Mouse (Mus musculus) stomach, embryonic 14.5 days (tissue): ENCODE measurements around the gene Fzr1. TPM values are rescaled to one million over a fixed set of nuclear protein-coding genes. Genes with fewer than 3 reads are reported as not detected.

Source experiments
- ATAC-seq: fragments of 200-750 bp; cut with Nextera tagmentation; 2 replicates; pipeline ENCODE4 v1.8.0; 2017; ENCODE audit warnings: low read depth, moderate TSS enrichment; ENCODE audit not compliant: insufficient number of reproducible peaks, insufficient read depth, low FRiP score
- H3K27ac ChIP-seq: fragments of 300-500 bp; sonication (generic); 2 replicates; pipeline ENCODE4 v1.5.1; 2014; ENCODE audit warnings: mild to moderate bottlenecking, low read length, moderate library complexity, mixed read lengths
- H3K27me3 ChIP-seq: fragments of 300-500 bp; sonication (generic); 2 replicates; pipeline ENCODE4 v1.6.1; 2014; ENCODE audit warnings: low read length, control low read depth, mixed read lengths; ENCODE audit not compliant: control insufficient read depth, insufficient read depth
- H3K36me3 ChIP-seq: fragments of 300-500 bp; sonication (generic); 2 replicates; pipeline ENCODE4 v1.6.1; 2014; ENCODE audit warnings: mild to moderate bottlenecking, control low read depth, low read length, moderate library complexity, mixed read lengths; ENCODE audit not compliant: control insufficient read depth, insufficient read depth
- H3K4me1 ChIP-seq: fragments of 300-500 bp; sonication (generic); 2 replicates; pipeline ENCODE4 v1.6.1; 2014; ENCODE audit warnings: low read length, control low read depth, mixed read lengths; ENCODE audit not compliant: control insufficient read depth, insufficient read depth
- H3K4me2 ChIP-seq: fragments of 300-500 bp; sonication (generic); replicated peaks from 2 replicates; pipeline ENCODE4 v1.6.1; 2014; ENCODE audit warnings: low read depth, low read length, control low read depth
- H3K4me3 ChIP-seq: fragments of 300-500 bp; sonication (generic); 2 replicates; pipeline ENCODE4 v1.5.1; 2014; ENCODE audit warnings: low read depth, low read length, control low read depth
- H3K9ac ChIP-seq: fragments of 300-500 bp; sonication (generic); replicated peaks from 2 replicates; pipeline ENCODE4 v1.6.1; 2014; ENCODE audit warnings: low read depth, mild to moderate bottlenecking, control low read depth, low read length, moderate library complexity, mixed read lengths
- H3K9me3 ChIP-seq: fragments of 300-500 bp; sonication (generic); 2 replicates; pipeline ENCODE4 v1.6.1; 2016; ENCODE audit warnings: low read depth, low read length, control low read depth; ENCODE audit not compliant: control insufficient read depth
- WGBS: fragments of 180-500 bp; shearing (Covaris S2); extraction: QIAGEN DNeasy Blood & Tissue Kit; methylation state at CpG from one replicate; pipeline ENCODE4 v1.1.7; 2014; 5-methylcytosine and 5-hydroxymethylcytosine counted together
- polyA plus RNA-seq: library from polyadenylated mRNA; unstranded; fragments of >200 nt; fragmentation: Nextera tagmentation; extraction: Ambion mirVana; gene quantifications from 2 replicates; pipeline ENCODE4 v1.2.1, GENCODE M21; 2014

Gene Fzr1
- polyA plus RNA-seq, 1 experiment from 2014 or later, result 88.7 TPM

GRCm38 (mm10) chr10:81385603-81386306 lies 7.4 kb upstream of the Fzr1 start:
- Histone ChIP-seq H3K9me3 (no peaks in the 10 kb centered on the region), H3K36me3 (peaks cover 25% of the 10 kb centered on the region), H3K27me3 (no peaks in the 10 kb centered on the region), H3K4me3 (peak overlapping the region; percentile 96; the same call in 1 of the 2 replicates), H3K4me1 (peaks cover 17% of the 10 kb centered on the region), H3K4me2 (0 out of 2 replicates have a peak overlapping the region, but pooled peaks have one; percentile 80), H3K9ac (no peak overlapping the region), H3K27ac (no peak overlapping the region)
- WGBS, result 73% methylated on average over 22 of the region's 22 CpGs
- no peak for ATAC-seq

GRCm38 (mm10) chr10:81384605-81384982 lies 6.3 kb upstream of the Fzr1 start:
- peaks cover 13% of the 10 kb centered on the region for H3K4me1 ChIP-seq
- H3K4me3 ChIP-seq, result peak overlapping the region; percentile 96
- H3K9ac ChIP-seq, result peak overlapping the region; percentile 80
- H3K27ac ChIP-seq, result peak overlapping the region; percentile 79; the same call in 1 of the 2 replicates
- H3K9me3 ChIP-seq, result no peaks in the 10 kb centered on the region
- peaks cover 25% of the 10 kb centered on the region for H3K36me3 ChIP-seq
- WGBS, result 0% methylated on average over 19 of the region's 19 CpGs
- no peak for ATAC-seq
- H3K4me2 ChIP-seq, result peak overlapping the region; percentile 80
- no peaks in the 10 kb centered on the region for H3K27me3 ChIP-seq

- peak; percentile 92 for ATAC-seq
- Histone ChIP-seq H3K4me2 (peak within 1 kb of the TSS; percentile 80), H3K9ac (peak within 1 kb of the TSS; percentile 80), H3K9me3 (no peaks in the 10 kb centered on the region), H3K27ac (peak within 1 kb of the TSS; percentile 79; the same call in 1 of the 2 replicates), H3K27me3 (no peaks in the 10 kb centered on the region), H3K36me3 (peaks cover 25% of the 10 kb centered on the region), H3K4me3 (peak within 1 kb of the TSS; percentile 96), H3K4me1 (peaks cover 12% of the 10 kb centered on the region)
- 4% methylated on average over 52 of the region's 54 CpGs for WGBS
These were observed 5.7 kb upstream of the Fzr1 start, which contains the start of the genes Dohh and Gm48551 for GRCm38 (mm10) chr10:81383802-81384604. Dohh (plus strand) TSS chr10:81384428. Gm48551 (plus strand) TSS chr10:81384466.

- 69% methylated on average over 5 of the region's 5 CpGs for WGBS
- peaks cover 12% of the 10 kb centered on the region for H3K36me3 ChIP-seq
- H3K9ac ChIP-seq, result no peak overlapping the region
- H3K4me1 ChIP-seq, result peaks cover 17% of the 10 kb centered on the region
- H3K4me2 ChIP-seq, result no peak overlapping the region
- H3K27me3 ChIP-seq, result no peaks in the 10 kb centered on the region
- no peak overlapping the region for H3K27ac ChIP-seq
- no peaks in the 10 kb centered on the region for H3K9me3 ChIP-seq
- H3K4me3 ChIP-seq, result no peak overlapping the region
- no peak for ATAC-seq
These were observed 3.7 kb upstream of the Fzr1 start for GRCm38 (mm10) chr10:81382039-81382438.

GRCm38 (mm10) chr10:81379809-81380378 lies 1.6 kb upstream of the Fzr1 start:
- Histone ChIP-seq H3K4me3 (no peak overlapping the region), H3K4me1 (peaks cover 17% of the 10 kb centered on the region), H3K27ac (no peak overlapping the region), H3K36me3 (peaks cover 8% of the 10 kb centered on the region; the same call in 1 of the 2 replicates), H3K9me3 (no peaks in the 10 kb centered on the region), H3K27me3 (no peaks in the 10 kb centered on the region), H3K4me2 (no peak overlapping the region), H3K9ac (no peak overlapping the region)
- 91% methylated on average over 6 of the region's 6 CpGs for WGBS
- no peak for ATAC-seq

- 63% methylated on average over 3 of the region's 3 CpGs for WGBS
- Histone ChIP-seq H3K36me3 (peaks cover 11% of the 10 kb centered on the region; the same call in 1 of the 2 replicates), H3K9me3 (no peaks in the 10 kb centered on the region), H3K4me3 (peak overlapping the region; percentile 79), H3K4me1 (peaks cover 16% of the 10 kb centered on the region), H3K4me2 (peak overlapping the region; percentile 56), H3K27ac (peak overlapping the region; percentile 62; the same call in 1 of the 2 replicates), H3K9ac (peak overlapping the region; percentile 18), H3K27me3 (no peaks in the 10 kb centered on the region)
- ATAC-seq, result no peak
These were observed 852 bp upstream of the Fzr1 start for GRCm38 (mm10) chr10:81379183-81379553.

- H3K36me3 ChIP-seq, result peaks cover 16% of the 10 kb centered on the region; the same call in 1 of the 2 replicates
- peak; percentile 97 for ATAC-seq
- H3K4me1 ChIP-seq, result peaks cover 16% of the 10 kb centered on the region
- H3K4me3 ChIP-seq, result peak overlapping the region; percentile 79
- peak overlapping the region; percentile 56 for H3K4me2 ChIP-seq
- H3K27me3 ChIP-seq, result no peaks in the 10 kb centered on the region
- under 1% methylated on average over 46 of the region's 46 CpGs for WGBS
- H3K9ac ChIP-seq, result peak overlapping the region; percentile 18
- peak overlapping the region; percentile 62; the same call in 1 of the 2 replicates for H3K27ac ChIP-seq
- H3K9me3 ChIP-seq, result no peaks in the 10 kb centered on the region
These were observed 352 bp upstream of the Fzr1 start for GRCm38 (mm10) chr10:81378553-81379182.

- Histone ChIP-seq H3K4me3 (peak overlapping the region; percentile 79), H3K9me3 (no peaks in the 10 kb centered on the region), H3K4me2 (peak overlapping the region; percentile 79), H3K27ac (no peak overlapping the region), H3K9ac (peak overlapping the region; percentile 89), H3K36me3 (peaks cover 29% of the 10 kb centered on the region; the same call in 1 of the 2 replicates), H3K4me1 (peaks cover 16% of the 10 kb centered on the region), H3K27me3 (no peaks in the 10 kb centered on the region)
- 28% methylated on average over 2 of the region's 2 CpGs for WGBS
- no peak for ATAC-seq
These were observed 1.0 kb downstream of the Fzr1 start for GRCm38 (mm10) chr10:81377362-81377664.
